Mouse (Mus musculus): ENCODE results near the gene Ccdc181. TPM values are rescaled to one million over a fixed set of nuclear protein-coding genes. Genes with fewer than 3 reads are reported as not detected.

Ccdc181 gene
- polyA plus RNA-seq, 1 experiment, result 112 TPM

DNA sequence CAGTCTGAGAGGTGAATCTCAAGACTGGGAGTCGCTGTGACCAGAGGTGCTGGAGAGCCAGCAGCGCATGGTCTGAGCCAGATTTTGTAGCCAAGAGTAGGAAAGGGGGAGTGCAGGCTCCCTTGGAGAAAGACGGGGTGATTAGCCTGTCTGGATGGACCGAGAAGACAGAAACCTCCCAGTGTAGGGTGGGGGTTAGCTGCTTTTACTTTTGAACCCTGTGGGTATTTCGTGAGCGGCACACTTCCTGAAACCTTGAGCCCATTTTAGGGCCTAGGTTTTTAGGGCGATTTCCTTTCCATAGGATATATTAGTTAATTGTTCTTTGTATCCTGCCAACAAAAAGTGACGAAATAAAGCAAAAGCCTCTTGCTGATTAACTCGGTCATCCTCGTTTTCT is 27.4 kb upstream of the Ccdc181 start:
- no peaks in the 10 kb centered on the region for H3K27me3 ChIP-seq (ENCODE audit: control insufficient read depth, insufficient read depth, low read length)
- peaks cover 12% of the 10 kb centered on the region for H3K4me1 ChIP-seq (ENCODE audit: control insufficient read depth, insufficient read depth, low read length)
- H3K27ac ChIP-seq (ENCODE audit: control insufficient read depth, insufficient read depth, low read depth, low read length), result peak overlapping the region; percentile 83
- no peaks in the 10 kb centered on the region for H3K36me3 ChIP-seq (ENCODE audit: control insufficient read depth, insufficient read depth, low read length)
- no peak for TF ChIP-seq POLR2A (IDR thresholded peaks at IDR 0.05; ENCODE audit: control insufficient read depth, low read depth, low read length)
- no peak for TF ChIP-seq CTCF (IDR thresholded peaks at IDR 0.05; ENCODE audit: control insufficient read depth, insufficient read depth, insufficient replicate concordance, low read depth, low read length)
- H3K4me3 ChIP-seq (ENCODE audit: control insufficient read depth, low read depth, low read length), result peak overlapping the region; percentile 38

DNA sequence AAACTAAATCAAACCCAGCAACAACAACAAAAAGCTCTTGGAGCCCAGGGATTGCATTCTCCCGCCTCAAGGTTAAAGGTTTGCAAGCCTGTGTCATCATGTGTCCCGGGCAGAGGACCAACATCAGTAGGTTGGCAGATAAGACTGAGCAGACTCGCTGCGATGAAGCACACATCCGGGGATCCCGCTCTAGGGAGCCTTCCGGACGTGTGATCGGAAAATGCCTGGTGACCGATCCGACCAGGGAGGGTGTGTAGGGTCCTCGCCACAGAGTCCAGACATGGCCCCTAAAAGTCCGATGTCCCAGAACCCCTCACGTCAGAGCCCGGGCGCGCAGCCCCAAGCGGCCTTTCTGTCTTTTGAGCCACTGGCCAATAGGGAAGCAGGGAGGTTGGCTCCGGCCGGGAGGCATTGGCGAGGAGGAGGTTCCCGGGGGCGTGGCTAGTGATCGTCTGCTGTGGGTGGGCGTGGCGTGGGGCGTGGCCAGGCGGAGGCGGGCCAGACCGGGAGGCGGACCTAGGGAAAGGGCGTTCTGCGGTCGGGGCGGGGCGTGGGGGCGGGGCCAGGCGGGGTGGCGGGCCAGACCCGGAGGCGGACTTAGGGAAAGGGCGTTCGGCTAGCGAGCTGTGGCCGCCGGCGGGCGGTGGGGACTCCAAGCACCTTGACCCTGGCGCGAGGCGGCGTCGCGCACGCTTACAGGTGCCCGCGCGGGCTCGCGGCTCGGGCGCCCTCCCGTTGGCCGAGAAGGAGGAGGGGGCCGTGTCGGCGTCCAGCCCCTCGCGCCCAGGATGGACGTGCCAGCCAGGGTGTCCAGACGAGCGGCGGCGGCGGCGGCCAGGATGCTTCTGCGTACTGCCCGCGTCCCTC is 26.7 kb upstream of the Ccdc181 start, which contains the start of gene Slc19a2:
TSS of gene Slc19a2 (plus strand) at position 582 of the 867 bp plus-strand sequence.
- Histone ChIP-seq H3K27me3 (ENCODE audit: control insufficient read depth, insufficient read depth, low read length) (no peaks in the 10 kb centered on the region), H3K27ac (ENCODE audit: control insufficient read depth, insufficient read depth, low read depth, low read length) (peak within 1 kb of the TSS; percentile 83), H3K36me3 (ENCODE audit: control insufficient read depth, insufficient read depth, low read length) (no peaks in the 10 kb centered on the region), H3K4me1 (ENCODE audit: control insufficient read depth, insufficient read depth, low read length) (peaks cover 12% of the 10 kb centered on the region), H3K4me3 (ENCODE audit: control insufficient read depth, low read depth, low read length) (peak within 1 kb of the TSS; percentile 92)
- TF ChIP-seq CTCF (IDR thresholded peaks at IDR 0.05; ENCODE audit: control insufficient read depth, insufficient read depth, insufficient replicate concordance, low read depth, low read length) (no peak), POLR2A (IDR thresholded peaks at IDR 0.05; ENCODE audit: control insufficient read depth, low read depth, low read length) (peak; percentile 22)

DNA sequence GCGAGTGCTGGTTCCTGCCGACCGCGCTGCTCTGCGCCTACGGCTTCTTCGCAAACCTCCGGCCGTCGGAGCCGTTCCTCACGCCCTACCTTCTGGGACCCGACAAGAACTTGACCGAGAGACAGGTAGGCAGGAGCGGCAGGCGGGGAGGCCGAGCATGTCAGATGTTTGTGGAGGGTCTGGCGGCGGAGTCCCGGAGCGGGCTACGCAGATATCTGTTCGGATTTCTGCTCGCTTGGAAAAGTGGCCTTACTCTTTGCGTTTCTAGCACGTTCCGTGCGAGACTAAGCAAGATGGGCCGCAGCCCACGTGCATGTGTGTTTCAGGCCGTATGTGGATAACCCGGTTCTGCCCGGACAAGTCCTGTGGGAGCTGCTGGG is 26.1 kb upstream of the Ccdc181 start:
- Histone ChIP-seq H3K27me3 (ENCODE audit: control insufficient read depth, insufficient read depth, low read length) (no peaks in the 10 kb centered on the region), H3K4me1 (ENCODE audit: control insufficient read depth, insufficient read depth, low read length) (peaks cover 12% of the 10 kb centered on the region), H3K4me3 (ENCODE audit: control insufficient read depth, low read depth, low read length) (peak overlapping the region; percentile 90), H3K27ac (ENCODE audit: control insufficient read depth, insufficient read depth, low read depth, low read length) (peak overlapping the region; percentile 67), H3K36me3 (ENCODE audit: control insufficient read depth, insufficient read depth, low read length) (no peaks in the 10 kb centered on the region)
- TF ChIP-seq POLR2A (IDR thresholded peaks at IDR 0.05; ENCODE audit: control insufficient read depth, low read depth, low read length), result no peak
- TF ChIP-seq CTCF (IDR thresholded peaks at IDR 0.05; ENCODE audit: control insufficient read depth, insufficient read depth, insufficient replicate concordance, low read depth, low read length), result no peak

DNA sequence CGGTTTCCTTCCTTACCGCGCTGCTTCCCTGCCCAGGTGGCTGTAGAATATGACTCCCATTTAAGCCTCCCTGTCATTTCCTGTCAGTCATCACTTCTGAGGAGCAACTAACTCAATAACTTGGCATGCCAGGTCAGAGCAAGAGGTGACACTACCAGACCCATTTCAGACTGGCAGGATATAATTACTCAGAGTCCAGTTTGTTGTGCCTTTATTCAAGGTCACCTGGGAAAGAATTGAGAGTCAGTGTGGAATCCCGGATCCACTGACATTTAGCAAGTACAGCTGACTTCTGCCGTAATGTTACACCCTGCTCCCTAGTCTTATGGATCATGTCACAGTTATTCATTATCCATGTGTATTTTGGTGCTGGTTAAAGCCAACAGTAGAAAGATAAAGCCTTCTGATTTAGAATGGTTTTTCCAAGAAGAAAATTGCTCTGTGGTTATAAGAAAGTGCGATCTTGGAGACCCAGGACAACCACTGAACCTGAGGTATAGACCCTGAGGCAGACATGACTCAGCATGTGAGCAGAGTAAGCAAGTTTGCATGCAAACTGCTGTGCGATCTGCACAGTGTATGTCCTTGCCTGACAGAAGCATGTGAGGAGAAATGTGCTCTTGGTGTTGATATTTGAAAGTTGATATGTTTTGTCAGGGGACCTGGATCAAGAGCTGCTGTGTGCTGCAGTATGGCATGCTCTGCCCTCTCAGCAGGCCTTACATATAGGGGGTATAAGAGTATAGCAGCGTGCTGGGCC is 24.8 kb upstream of the Ccdc181 start:
- Histone ChIP-seq H3K4me1 (ENCODE audit: control insufficient read depth, insufficient read depth, low read length) (peaks cover 12% of the 10 kb centered on the region), H3K36me3 (ENCODE audit: control insufficient read depth, insufficient read depth, low read length) (no peaks in the 10 kb centered on the region), H3K4me3 (ENCODE audit: control insufficient read depth, low read depth, low read length) (peak overlapping the region; percentile 90), H3K27ac (ENCODE audit: control insufficient read depth, insufficient read depth, low read depth, low read length) (no peak overlapping the region), H3K27me3 (ENCODE audit: control insufficient read depth, insufficient read depth, low read length) (no peaks in the 10 kb centered on the region)
- TF ChIP-seq CTCF (IDR thresholded peaks at IDR 0.05; ENCODE audit: control insufficient read depth, insufficient read depth, insufficient replicate concordance, low read depth, low read length), result no peak
- no peak for TF ChIP-seq POLR2A (IDR thresholded peaks at IDR 0.05; ENCODE audit: control insufficient read depth, low read depth, low read length)

DNA sequence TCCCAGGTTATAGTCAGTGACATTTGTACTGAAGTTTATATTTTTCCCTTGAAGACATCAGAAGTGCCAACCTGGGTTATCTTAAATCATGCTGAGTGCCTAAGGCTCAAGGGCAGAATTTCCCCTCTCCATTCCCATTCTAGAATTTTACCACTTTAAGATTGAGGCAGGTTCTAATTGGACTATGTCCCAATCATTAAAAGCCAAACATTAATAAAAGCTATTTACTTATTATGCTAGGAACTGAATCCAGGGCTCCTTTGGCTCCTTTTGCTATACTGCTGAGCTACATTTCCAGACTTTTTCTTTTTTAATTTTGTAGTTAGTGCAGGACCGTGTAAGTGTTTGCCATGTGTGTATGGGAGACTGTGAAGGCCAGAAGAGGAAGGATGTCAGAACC is 23.9 kb upstream of the Ccdc181 start:
- H3K27me3 ChIP-seq (ENCODE audit: control insufficient read depth, insufficient read depth, low read length), result no peaks in the 10 kb centered on the region
- TF ChIP-seq CTCF (IDR thresholded peaks at IDR 0.05; ENCODE audit: control insufficient read depth, insufficient read depth, insufficient replicate concordance, low read depth, low read length), result no peak
- TF ChIP-seq POLR2A (IDR thresholded peaks at IDR 0.05; ENCODE audit: control insufficient read depth, low read depth, low read length), result no peak

DNA sequence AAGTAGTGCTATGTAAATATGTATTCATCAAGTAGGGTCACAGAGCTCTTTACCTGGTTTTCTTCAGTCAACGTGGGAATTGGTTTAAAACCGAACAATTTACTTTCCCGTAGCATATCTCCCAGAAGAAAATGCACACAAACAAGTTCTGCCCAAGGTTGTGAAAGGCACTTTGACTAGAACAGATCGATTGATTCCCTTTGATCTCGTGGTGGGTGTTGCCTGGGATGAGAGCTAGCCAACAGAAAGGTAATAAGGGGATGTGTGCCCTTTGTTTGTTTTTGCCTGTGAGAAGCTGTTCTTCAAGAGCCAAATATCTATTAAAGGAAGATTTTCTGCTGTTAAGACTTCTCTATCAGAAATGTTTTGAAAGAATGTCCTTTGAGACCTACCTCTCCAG is 22.8 kb upstream of the Ccdc181 start:
- Histone ChIP-seq H3K4me1 (ENCODE audit: control insufficient read depth, insufficient read depth, low read length) (peaks cover 10% of the 10 kb centered on the region), H3K36me3 (ENCODE audit: control insufficient read depth, insufficient read depth, low read length) (no peaks in the 10 kb centered on the region), H3K4me3 (ENCODE audit: control insufficient read depth, low read depth, low read length) (no peak overlapping the region), H3K27me3 (ENCODE audit: control insufficient read depth, insufficient read depth, low read length) (no peaks in the 10 kb centered on the region), H3K27ac (ENCODE audit: control insufficient read depth, insufficient read depth, low read depth, low read length) (no peak overlapping the region)
- TF ChIP-seq POLR2A (IDR thresholded peaks at IDR 0.05; ENCODE audit: control insufficient read depth, low read depth, low read length), result no peak
- no peak for TF ChIP-seq CTCF (IDR thresholded peaks at IDR 0.05; ENCODE audit: control insufficient read depth, insufficient read depth, insufficient replicate concordance, low read depth, low read length)

More for the DNA sequence above, 23.9 kb upstream of the Ccdc181 start:
- Histone ChIP-seq H3K36me3 (ENCODE audit: control insufficient read depth, insufficient read depth, low read length) (no peaks in the 10 kb centered on the region), H3K4me3 (ENCODE audit: control insufficient read depth, low read depth, low read length) (no peak overlapping the region), H3K4me1 (ENCODE audit: control insufficient read depth, insufficient read depth, low read length) (peaks cover 12% of the 10 kb centered on the region), H3K27ac (ENCODE audit: control insufficient read depth, insufficient read depth, low read depth, low read length) (no peak overlapping the region)

DNA sequence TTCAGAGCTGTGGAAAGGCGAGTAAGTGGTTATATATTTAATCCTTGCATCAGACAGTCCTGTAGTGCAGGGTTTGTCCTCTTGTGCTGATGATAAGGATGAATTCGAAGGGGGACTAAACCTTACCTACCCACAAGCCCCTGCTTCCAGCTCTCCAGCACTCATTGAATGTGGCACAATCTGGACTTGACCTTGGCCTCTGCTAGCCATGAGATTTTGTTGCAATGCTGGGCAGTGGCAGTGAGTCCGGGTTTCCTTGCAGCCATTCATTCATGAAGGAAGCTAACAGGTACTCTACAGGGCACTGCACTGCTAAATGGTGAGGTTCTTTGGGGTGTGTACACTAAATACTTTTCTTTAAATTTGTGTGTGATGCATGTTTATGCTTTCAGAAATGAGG is 20.5 kb upstream of the Ccdc181 start:
- Histone ChIP-seq H3K4me3 (ENCODE audit: control insufficient read depth, low read depth, low read length) (no peak overlapping the region), H3K4me1 (ENCODE audit: control insufficient read depth, insufficient read depth, low read length) (peaks cover 6% of the 10 kb centered on the region; the same call in 1 of the 2 replicates), H3K36me3 (ENCODE audit: control insufficient read depth, insufficient read depth, low read length) (no peaks in the 10 kb centered on the region; the same call in 1 of the 2 replicates), H3K27me3 (ENCODE audit: control insufficient read depth, insufficient read depth, low read length) (no peaks in the 10 kb centered on the region), H3K27ac (ENCODE audit: control insufficient read depth, insufficient read depth, low read depth, low read length) (no peak overlapping the region)
- TF ChIP-seq CTCF (IDR thresholded peaks at IDR 0.05; ENCODE audit: control insufficient read depth, insufficient read depth, insufficient replicate concordance, low read depth, low read length) (no peak), POLR2A (IDR thresholded peaks at IDR 0.05; ENCODE audit: control insufficient read depth, low read depth, low read length) (no peak)
